Mouse (Mus musculus) embryonic facial prominence, embryonic 11.5 days (tissue): ENCODE data around the gene Padi2. TPM values are rescaled to one million over a fixed set of nuclear protein-coding genes. Genes with fewer than 3 reads are reported as not detected.

Source experiments
- ATAC-seq: fragments of 200-750 bp; cut with Nextera tagmentation; replicated peaks from 2 replicates; pipeline ENCODE4 v1.8.0; 2017; ENCODE audit warnings: low read depth; ENCODE audit not compliant: insufficient number of reproducible peaks, low FRiP score, low TSS enrichment
- DNase-seq: peaks from one replicate; pipeline ENCODE4 v3.0.0-alpha.2; 2015; ENCODE audit warnings: low spot score
- H3K27ac ChIP-seq: fragments of 300-500 bp; sonication (generic); replicated peaks from 2 replicates; pipeline ENCODE4 v1.5.1; 2014; ENCODE audit warnings: mild to moderate bottlenecking, low read depth, low read length, control low read depth
- H3K27me3 ChIP-seq: fragments of 300-500 bp; sonication (generic); 2 replicates; pipeline ENCODE4 v1.6.1; 2014; ENCODE audit warnings: mild to moderate bottlenecking, low read length, moderate library complexity, mixed read lengths; ENCODE audit not compliant: control insufficient read depth, insufficient read depth
- H3K36me3 ChIP-seq: fragments of 300-500 bp; sonication (generic); replicated peaks from 2 replicates; pipeline ENCODE4 v1.6.1; 2014; ENCODE audit warnings: low read depth, mild to moderate bottlenecking, low read length, moderate library complexity, mixed read lengths; ENCODE audit not compliant: control insufficient read depth, insufficient read depth
- H3K4me1 ChIP-seq: fragments of 300-500 bp; sonication (generic); 2 replicates; pipeline ENCODE4 v1.6.1; 2014; ENCODE audit warnings: low read length, mixed read lengths; ENCODE audit not compliant: control insufficient read depth, insufficient read depth
- H3K4me2 ChIP-seq: fragments of 300-500 bp; sonication (generic); 2 replicates; pipeline ENCODE4 v1.6.1; 2014; ENCODE audit warnings: low read depth, mild to moderate bottlenecking, control low read depth, low read length, moderate library complexity
- H3K4me3 ChIP-seq: fragments of 300-500 bp; sonication (generic); 2 replicates; pipeline ENCODE4 v1.5.1; 2014; ENCODE audit warnings: low read depth, low read length, control low read depth
- H3K9ac ChIP-seq: fragments of 300-500 bp; sonication (generic); replicated peaks from 2 replicates; pipeline ENCODE4 v1.6.1; 2014; ENCODE audit warnings: mild to moderate bottlenecking, control low read depth, low read length
- H3K9me3 ChIP-seq: fragments of 300-500 bp; sonication (generic); replicated peaks from 2 replicates; pipeline ENCODE4 v1.6.1; 2016; ENCODE audit warnings: mild to moderate bottlenecking, low read length, inconsistent platforms, mixed read lengths; ENCODE audit not compliant: control insufficient read depth
- WGBS: fragments of 180-500 bp; shearing (Covaris S2); extraction: QIAGEN DNeasy Blood & Tissue Kit; methylation state at CpG from one replicate; pipeline ENCODE4 v1.1.7; 2014; 5-methylcytosine and 5-hydroxymethylcytosine counted together
- polyA plus RNA-seq: library from polyadenylated mRNA; unstranded; fragments of >200 nt; fragmentation: Nextera tagmentation; extraction: Ambion mirVana; gene quantifications from 2 replicates; pipeline ENCODE4 v1.2.1, GENCODE M21; 2014

The Padi2 gene
- polyA plus RNA-seq, 1 experiment from 2014 or later = 2.4 TPM

GRCm38 (mm10) chr4:140977886-140978692, 71.9 kb downstream of the Padi2 start:
- Histone ChIP-seq H3K4me2 (no peak overlapping the region), H3K36me3 (peaks cover 21% of the 10 kb centered on the region), H3K4me3 (no peak overlapping the region), H3K9ac (no peak overlapping the region), H3K27me3 (no peaks in the 10 kb centered on the region), H3K27ac (no peak overlapping the region), H3K9me3 (no peaks in the 10 kb centered on the region), H3K4me1 (no peaks in the 10 kb centered on the region)
- no peak for ATAC-seq
- no peak for DNase-seq
- WGBS = 92% methylated on average over 14 of the region's 14 CpGs

GRCm38 (mm10) chr4:140981605-140982004, 75.5 kb downstream of the Padi2 start:
- no peaks in the 10 kb centered on the region for H3K27me3 ChIP-seq
- H3K4me2 ChIP-seq = no peak overlapping the region
- no peak overlapping the region for H3K27ac ChIP-seq
- no peaks in the 10 kb centered on the region for H3K4me1 ChIP-seq
- DNase-seq (no peak), ATAC-seq (no peak)
- H3K4me3 ChIP-seq = no peak overlapping the region
- WGBS = 91% methylated on average over 2 of the region's 2 CpGs
- H3K36me3 ChIP-seq = peaks cover 8% of the 10 kb centered on the region
- no peaks in the 10 kb centered on the region for H3K9me3 ChIP-seq
- H3K9ac ChIP-seq = no peak overlapping the region

GRCm38 (mm10) chr4:140982808-140983207, 76.7 kb downstream of the Padi2 start:
- Histone ChIP-seq H3K9me3 (no peaks in the 10 kb centered on the region), H3K27ac (no peak overlapping the region), H3K4me2 (no peak overlapping the region), H3K36me3 (peaks cover 6% of the 10 kb centered on the region), H3K4me1 (no peaks in the 10 kb centered on the region), H3K4me3 (no peak overlapping the region), H3K9ac (no peak overlapping the region), H3K27me3 (no peaks in the 10 kb centered on the region)
- no peak for ATAC-seq
- DNase-seq = no peak
- 52% methylated on average over 4 of the region's 4 CpGs for WGBS

- H3K27me3 ChIP-seq = no peaks in the 10 kb centered on the region
- H3K9ac ChIP-seq = no peak overlapping the region
- no peak for ATAC-seq
- DNase-seq = peak; percentile 3
- H3K4me2 ChIP-seq = no peak overlapping the region
- 14% methylated on average over 9 of the region's 9 CpGs for WGBS
- H3K4me3 ChIP-seq = no peak overlapping the region
- no peak overlapping the region for H3K27ac ChIP-seq
- H3K4me1 ChIP-seq = no peaks in the 10 kb centered on the region
- H3K9me3 ChIP-seq = no peaks in the 10 kb centered on the region
- peaks cover 4% of the 10 kb centered on the region for H3K36me3 ChIP-seq
Measured at GRCm38 (mm10) chr4:140983442-140983841, 77.3 kb downstream of the Padi2 start.

- no peaks in the 10 kb centered on the region for H3K9me3 ChIP-seq
- no peak overlapping the region for H3K4me2 ChIP-seq
- DNase-seq (no peak), ATAC-seq (no peak)
- H3K27ac ChIP-seq = no peak overlapping the region
- H3K27me3 ChIP-seq = no peaks in the 10 kb centered on the region
- no peaks in the 10 kb centered on the region for H3K4me1 ChIP-seq
- 83% methylated on average over 6 of the region's 6 CpGs for WGBS
- no peaks in the 10 kb centered on the region; the same call in 1 of the 2 replicates for H3K36me3 ChIP-seq
- H3K9ac ChIP-seq = no peak overlapping the region
- no peak overlapping the region for H3K4me3 ChIP-seq
Measured at GRCm38 (mm10) chr4:140984544-140984943, 78.4 kb downstream of the Padi2 start.

GRCm38 (mm10) chr4:140986024-140986710, 80.0 kb downstream of the Padi2 start:
- Histone ChIP-seq H3K9me3 (no peaks in the 10 kb centered on the region), H3K4me3 (peak overlapping the region; percentile 89), H3K4me2 (peak overlapping the region; percentile 79), H3K4me1 (no peaks in the 10 kb centered on the region), H3K27ac (no peak overlapping the region), H3K36me3 (no peaks in the 10 kb centered on the region), H3K9ac (peak overlapping the region; percentile 82), H3K27me3 (no peaks in the 10 kb centered on the region)
- no peak for DNase-seq
- 29% methylated on average over 15 of the region's 15 CpGs for WGBS
- ATAC-seq = no peak

- no peaks in the 10 kb centered on the region for H3K9me3 ChIP-seq
- no peaks in the 10 kb centered on the region for H3K36me3 ChIP-seq
- DNase-seq (peak; percentile 93), ATAC-seq (peak; percentile 89)
- H3K4me1 ChIP-seq = no peaks in the 10 kb centered on the region
- H3K4me2 ChIP-seq = peak within 1 kb of the TSS; percentile 79
- H3K9ac ChIP-seq = peak within 1 kb of the TSS; percentile 82
- no peak within 1 kb of the TSS for H3K27ac ChIP-seq
- under 1% methylated on average over 55 of the region's 58 CpGs for WGBS
- H3K27me3 ChIP-seq = no peaks in the 10 kb centered on the region
- H3K4me3 ChIP-seq = peak within 1 kb of the TSS; percentile 89
Measured at GRCm38 (mm10) chr4:140986711-140987395, 80.7 kb downstream of the Padi2 start, which contains the start of gene Atp13a2. Atp13a2 (plus strand) TSS chr4:140986873.
